Mouse (Mus musculus) heart, embryonic 13.5 days (tissue): ENCODE data around the gene Safb2. TPM values are rescaled to one million over a fixed set of nuclear protein-coding genes. Genes with fewer than 3 reads are reported as not detected.

Source experiments
- ATAC-seq: fragments of 200-750 bp; cut with Nextera tagmentation; 2 replicates; pipeline ENCODE4 v1.8.0; 2017; ENCODE audit warnings: moderate TSS enrichment; ENCODE audit not compliant: insufficient number of reproducible peaks, low FRiP score, low TSS enrichment; ENCODE audit errors: extremely low read depth
- H3K27ac ChIP-seq: fragments of 300-500 bp; sonication (generic); replicated peaks from 2 replicates; pipeline ENCODE4 v1.5.1; 2015; ENCODE audit warnings: moderate library complexity, mild to moderate bottlenecking, inconsistent platforms
- H3K27me3 ChIP-seq: fragments of 300-500 bp; sonication (generic); replicated peaks from 2 replicates; pipeline ENCODE4 v1.6.1; 2015; ENCODE audit warnings: mild to moderate bottlenecking, inconsistent platforms
- H3K36me3 ChIP-seq: fragments of 300-500 bp; sonication (generic); 2 replicates; pipeline ENCODE4 v1.6.1; 2015; ENCODE audit warnings: mild to moderate bottlenecking, inconsistent platforms
- H3K4me1 ChIP-seq: fragments of 300-500 bp; sonication (generic); 2 replicates; pipeline ENCODE4 v1.6.1; 2015; ENCODE audit warnings: inconsistent platforms
- H3K4me2 ChIP-seq: fragments of 300-500 bp; sonication (generic); 2 replicates; pipeline ENCODE4 v1.6.1; 2015; ENCODE audit warnings: inconsistent platforms, mild to moderate bottlenecking, moderate library complexity
- H3K4me3 ChIP-seq: fragments of 300-500 bp; sonication (generic); 2 replicates; pipeline ENCODE4 v1.5.1; 2015; ENCODE audit warnings: moderate library complexity, mild to moderate bottlenecking, inconsistent platforms
- H3K9ac ChIP-seq: fragments of 300-500 bp; sonication (generic); 2 replicates; pipeline ENCODE4 v1.6.1; 2015; ENCODE audit warnings: inconsistent platforms, mild to moderate bottlenecking, moderate library complexity
- H3K9me3 ChIP-seq: fragments of 300-500 bp; sonication (generic); 2 replicates; pipeline ENCODE4 v1.6.1; 2016; ENCODE audit warnings: inconsistent platforms
- WGBS: fragments of 180-500 bp; shearing (Covaris S2); methylation state at CpG from one replicate; pipeline ENCODE4 v1.1.7; 2015; ENCODE audit warnings: mixed read lengths; 5-methylcytosine and 5-hydroxymethylcytosine counted together
- polyA plus RNA-seq: library from polyadenylated mRNA; unstranded; fragments of >200 nt; fragmentation: Nextera tagmentation; extraction: Ambion mirVana; gene quantifications from 2 replicates; pipeline ENCODE4 v1.2.1, GENCODE M21; 2015

The Safb2 gene
- polyA plus RNA-seq, 1 experiment from 2014 or later = 50.2 TPM

DNA sequence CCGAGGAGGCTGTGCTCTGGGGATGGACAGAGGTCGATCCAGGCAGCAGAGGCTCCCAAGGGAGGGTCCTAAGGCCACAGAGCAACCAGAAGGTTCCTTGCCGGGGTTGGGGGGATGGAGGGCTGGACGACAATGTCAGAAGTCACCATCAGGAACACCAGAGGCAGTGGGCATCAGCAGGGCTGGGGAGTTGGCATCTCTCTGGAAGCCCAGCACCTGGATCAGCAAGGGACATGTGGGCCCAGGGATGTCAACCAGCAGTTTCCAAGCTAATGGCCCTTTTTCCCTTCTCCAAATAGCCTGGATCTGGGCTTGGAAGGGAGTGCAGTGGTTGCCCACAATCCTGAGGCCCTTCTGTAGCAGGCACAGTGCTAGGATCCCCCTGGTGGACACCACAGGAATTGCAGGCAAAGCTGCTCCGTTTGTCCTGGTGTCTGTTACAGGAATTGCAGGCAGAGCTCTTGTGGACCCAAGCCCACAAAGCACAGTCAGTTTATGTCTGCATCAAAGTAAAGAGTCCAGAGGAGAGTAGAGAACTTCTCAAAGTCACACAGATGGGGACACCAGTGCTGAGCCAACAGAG, 31.5 kb downstream of the Safb2 start:
- Histone ChIP-seq H3K36me3 (no peaks in the 10 kb centered on the region), H3K27me3 (0 out of 2 replicates have a peak, but pooled peaks cover 5% of the 10 kb centered on the region), H3K4me1 (no peaks in the 10 kb centered on the region), H3K4me3 (no peak overlapping the region), H3K4me2 (no peak overlapping the region), H3K9me3 (no peaks in the 10 kb centered on the region), H3K9ac (no peak overlapping the region), H3K27ac (no peak overlapping the region)
- ATAC-seq = no peak
- WGBS = 53% methylated on average over 5 of the region's 5 CpGs

DNA sequence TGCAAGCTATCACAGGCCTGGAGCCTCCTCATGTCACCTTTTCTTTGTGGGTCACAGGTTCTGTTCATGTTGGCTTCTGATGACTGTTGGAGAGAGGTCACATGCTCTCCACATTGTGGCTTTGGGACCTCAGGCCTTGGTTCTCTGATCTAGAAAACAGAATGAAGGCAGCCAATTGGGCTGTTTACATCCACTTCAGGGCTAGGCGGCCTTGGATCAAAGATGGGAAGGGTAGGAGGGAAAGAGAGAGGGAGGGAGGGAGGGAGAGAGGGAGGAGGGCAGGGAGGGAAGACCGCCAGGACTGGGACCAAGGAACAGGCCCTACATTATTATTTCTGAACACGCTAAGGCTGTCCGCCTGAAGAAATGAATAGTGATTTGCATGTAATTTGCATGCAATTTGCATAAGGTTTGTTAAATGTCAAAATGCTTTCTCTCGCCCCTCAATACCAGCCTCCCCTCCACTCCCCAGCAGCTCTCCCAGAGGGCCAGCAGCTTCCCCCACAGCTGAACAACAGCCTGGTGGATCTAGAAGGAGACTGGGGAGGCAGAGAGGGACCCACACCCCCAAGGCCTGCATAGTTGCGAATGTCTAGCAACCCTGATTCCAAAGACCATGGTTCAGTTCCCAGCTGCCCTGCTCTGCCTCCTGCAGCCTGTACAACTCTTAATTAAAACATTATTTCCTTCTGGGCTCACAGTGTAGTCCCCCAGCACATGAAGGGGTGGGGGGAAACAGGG, 32.4 kb downstream of the Safb2 start:
- Histone ChIP-seq H3K4me1 (peaks cover 4% of the 10 kb centered on the region), H3K36me3 (no peaks in the 10 kb centered on the region), H3K27ac (no peak overlapping the region), H3K4me3 (no peak overlapping the region), H3K27me3 (0 out of 2 replicates have a peak, but pooled peaks cover 5% of the 10 kb centered on the region), H3K4me2 (no peak overlapping the region), H3K9me3 (no peaks in the 10 kb centered on the region), H3K9ac (no peak overlapping the region)
- no peak for ATAC-seq
- WGBS = 70% methylated on average over 6 of the region's 6 CpGs

GRCm38 (mm10) chr17:56550784-56551475, 33.5 kb downstream of the Safb2 start:
- H3K27me3 ChIP-seq = 0 out of 2 replicates have a peak, but pooled peaks cover 5% of the 10 kb centered on the region
- no peak overlapping the region for H3K27ac ChIP-seq
- H3K9me3 ChIP-seq = no peaks in the 10 kb centered on the region
- H3K4me3 ChIP-seq = no peak overlapping the region
- H3K9ac ChIP-seq = no peak overlapping the region
- 64% methylated on average over 12 of the region's 12 CpGs for WGBS
- peaks cover 7% of the 10 kb centered on the region for H3K4me1 ChIP-seq
- H3K4me2 ChIP-seq = no peak overlapping the region
- no peak for ATAC-seq
- H3K36me3 ChIP-seq = no peaks in the 10 kb centered on the region

GRCm38 (mm10) chr17:56548605-56549105, 35.7 kb downstream of the Safb2 start:
- no peaks in the 10 kb centered on the region for H3K27me3 ChIP-seq
- peaks cover 7% of the 10 kb centered on the region for H3K4me1 ChIP-seq
- no peak for ATAC-seq
- H3K4me3 ChIP-seq = no peak overlapping the region
- no peak overlapping the region for H3K9ac ChIP-seq
- 61% methylated on average over 4 of the region's 4 CpGs for WGBS
- H3K27ac ChIP-seq = no peak overlapping the region
- no peaks in the 10 kb centered on the region for H3K36me3 ChIP-seq
- no peaks in the 10 kb centered on the region for H3K9me3 ChIP-seq
- H3K4me2 ChIP-seq = no peak overlapping the region

GRCm38 (mm10) chr17:56547846-56548604, 36.4 kb downstream of the Safb2 start:
- H3K27ac ChIP-seq = no peak overlapping the region
- 66% methylated on average over 9 of the region's 9 CpGs for WGBS
- ATAC-seq = no peak

DNA sequence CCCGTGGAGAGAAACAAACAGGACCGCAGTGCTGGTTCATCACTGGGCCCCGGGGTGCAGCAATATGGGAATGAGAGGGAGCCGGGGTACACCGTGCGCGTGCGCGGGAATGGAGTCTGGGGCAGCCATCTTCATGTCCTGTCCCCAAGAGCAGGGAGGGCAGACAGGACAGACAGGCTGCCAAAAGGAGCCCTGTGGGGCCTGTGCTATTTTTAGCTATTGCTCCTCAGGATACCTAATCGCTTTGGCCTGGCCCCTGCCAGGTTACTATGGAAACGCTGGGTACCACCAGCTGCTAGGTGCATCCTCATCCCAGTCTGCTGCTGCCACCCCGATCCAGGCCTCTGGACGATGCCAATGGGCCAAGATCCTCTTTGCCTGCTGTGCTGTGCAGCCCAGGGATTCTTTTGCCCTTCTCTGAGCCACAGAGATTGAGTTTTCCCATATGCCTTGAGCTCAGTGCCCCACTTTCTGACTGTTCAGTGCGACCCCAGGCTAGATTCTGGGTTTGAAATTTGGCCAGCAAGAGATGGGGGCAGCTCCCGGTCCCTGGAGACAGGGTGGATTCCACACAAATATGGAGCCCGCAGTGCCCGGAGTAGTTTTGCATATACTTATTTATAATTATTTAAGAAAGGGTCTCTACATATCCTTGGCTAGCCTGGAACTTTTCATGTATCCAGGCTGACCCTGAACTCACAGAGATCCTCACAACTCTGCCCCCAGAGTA, 37.1 kb downstream of the Safb2 start:
- 59% methylated on average over 17 of the region's 17 CpGs for WGBS
- Histone ChIP-seq H3K4me2 (no peak overlapping the region), H3K27me3 (no peaks in the 10 kb centered on the region), H3K9me3 (no peaks in the 10 kb centered on the region), H3K27ac (no peak overlapping the region), H3K36me3 (no peaks in the 10 kb centered on the region), H3K9ac (no peak overlapping the region), H3K4me3 (no peak overlapping the region), H3K4me1 (peaks cover 7% of the 10 kb centered on the region)
- ATAC-seq = no peak

More at GRCm38 (mm10) chr17:56547846-56548604, 36.4 kb downstream of the Safb2 start:
- no peaks in the 10 kb centered on the region for H3K36me3 ChIP-seq
- H3K9ac ChIP-seq = no peak overlapping the region
- no peak overlapping the region for H3K4me2 ChIP-seq
- no peaks in the 10 kb centered on the region for H3K9me3 ChIP-seq
- no peak overlapping the region for H3K4me3 ChIP-seq
- peaks cover 7% of the 10 kb centered on the region for H3K4me1 ChIP-seq
- no peaks in the 10 kb centered on the region for H3K27me3 ChIP-seq

DNA sequence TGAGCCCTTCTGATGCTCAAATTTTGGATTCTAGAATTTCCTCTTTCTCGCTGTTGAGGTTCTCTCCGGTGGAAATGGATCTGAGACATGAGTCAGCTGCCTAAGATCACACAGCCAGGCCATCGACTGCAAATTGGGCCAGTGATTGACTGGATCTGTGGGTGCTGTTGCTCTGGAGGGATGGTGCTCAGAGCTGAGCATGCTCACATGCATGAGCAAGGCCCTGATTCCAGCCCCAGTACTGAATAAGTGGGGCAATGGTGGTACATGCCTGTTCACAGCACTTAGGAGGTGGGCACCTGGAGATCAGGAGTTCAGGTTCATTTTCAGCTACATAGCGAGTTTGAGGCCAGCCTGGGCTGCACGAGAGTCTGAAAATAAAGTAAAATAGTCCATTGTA, 37.8 kb downstream of the Safb2 start:
- H3K27me3 ChIP-seq = no peaks in the 10 kb centered on the region
- H3K4me3 ChIP-seq = no peak overlapping the region
- no peak overlapping the region for H3K4me2 ChIP-seq
- ATAC-seq = no peak
- no peak overlapping the region for H3K9ac ChIP-seq
- no peaks in the 10 kb centered on the region for H3K36me3 ChIP-seq
- H3K4me1 ChIP-seq = peaks cover 7% of the 10 kb centered on the region
- WGBS = 76% methylated on average over 5 of the region's 5 CpGs
- no peaks in the 10 kb centered on the region for H3K9me3 ChIP-seq
- no peak overlapping the region for H3K27ac ChIP-seq

GRCm38 (mm10) chr17:56545945-56546344, 38.4 kb downstream of the Safb2 start:
- H3K9ac ChIP-seq = no peak overlapping the region
- H3K4me1 ChIP-seq = peaks cover 7% of the 10 kb centered on the region
- H3K27ac ChIP-seq = no peak overlapping the region
- H3K9me3 ChIP-seq = no peaks in the 10 kb centered on the region
- 63% methylated on average over 1 of the region's 1 CpGs for WGBS
- no peaks in the 10 kb centered on the region for H3K27me3 ChIP-seq
- no peak for ATAC-seq
- H3K4me3 ChIP-seq = no peak overlapping the region
- H3K36me3 ChIP-seq = no peaks in the 10 kb centered on the region
- no peak overlapping the region for H3K4me2 ChIP-seq

- no peaks in the 10 kb centered on the region for H3K36me3 ChIP-seq
- H3K27me3 ChIP-seq = no peaks in the 10 kb centered on the region
- ATAC-seq = no peak
- H3K4me2 ChIP-seq = no peak overlapping the region
- no peak overlapping the region for H3K4me3 ChIP-seq
- no peak overlapping the region for H3K9ac ChIP-seq
- H3K9me3 ChIP-seq = no peaks in the 10 kb centered on the region
- peaks cover 7% of the 10 kb centered on the region for H3K4me1 ChIP-seq
- no peak overlapping the region for H3K27ac ChIP-seq
- WGBS = 69% methylated on average over 7 of the region's 7 CpGs
These were observed 39.5 kb downstream of the Safb2 start for GRCm38 (mm10) chr17:56544699-56545387.

- H3K4me2 ChIP-seq = no peak overlapping the region
- H3K9me3 ChIP-seq = no peaks in the 10 kb centered on the region
- H3K27ac ChIP-seq = no peak overlapping the region
- no peak for ATAC-seq
- H3K9ac ChIP-seq = no peak overlapping the region
- H3K4me3 ChIP-seq = no peak overlapping the region
- H3K27me3 ChIP-seq = no peaks in the 10 kb centered on the region
- 75% methylated on average over 3 of the region's 3 CpGs for WGBS
- H3K4me1 ChIP-seq = peaks cover 7% of the 10 kb centered on the region
- no peaks in the 10 kb centered on the region for H3K36me3 ChIP-seq
These were observed 40.6 kb downstream of the Safb2 start for GRCm38 (mm10) chr17:56543684-56544224.
